Mouse (Mus musculus) brain, embryonic 14.5 days (tissue): ENCODE results near the gene B4galt5. TPM values are rescaled to one million over a fixed set of nuclear protein-coding genes. Genes with fewer than 3 reads are reported as not detected.
A peak's percentile ranks its signal among the peaks of the same experiment; 100 is the strongest.

Source experiments
- DNase-seq: peaks from one replicate; pipeline ENCODE4 v3.0.0-alpha.2; 2011; ENCODE audit warnings: low read depth
- CTCF ChIP-seq: fragments of 200-500 bp; IDR thresholded peaks from 2 replicates; pipeline ENCODE4 v1.5.1; 2012; ENCODE audit warnings: inconsistent platforms, mild to moderate bottlenecking, moderate library complexity, borderline replicate concordance; ENCODE audit not compliant: insufficient read depth, insufficient read length; ENCODE audit errors: extremely low read depth
- POLR2A ChIP-seq: fragments of 200-500 bp; IDR thresholded peaks from 2 replicates; pipeline ENCODE4 v1.6.1; 2012; ENCODE audit warnings: mild to moderate bottlenecking, inconsistent platforms, borderline replicate concordance; ENCODE audit not compliant: poor library complexity, insufficient read depth, insufficient read length, severe bottlenecking; ENCODE audit errors: extremely low read depth
- polyA plus RNA-seq: library from polyadenylated mRNA; depleted of rRNA; stranded (reverse); fragments of >200 nt; gene quantifications from 2 replicates; pipeline ENCODE4 v1.2.3, GENCODE M21; 2012

B4galt5 gene
- polyA plus RNA-seq, 1 experiment = 36.9 TPM

DNA sequence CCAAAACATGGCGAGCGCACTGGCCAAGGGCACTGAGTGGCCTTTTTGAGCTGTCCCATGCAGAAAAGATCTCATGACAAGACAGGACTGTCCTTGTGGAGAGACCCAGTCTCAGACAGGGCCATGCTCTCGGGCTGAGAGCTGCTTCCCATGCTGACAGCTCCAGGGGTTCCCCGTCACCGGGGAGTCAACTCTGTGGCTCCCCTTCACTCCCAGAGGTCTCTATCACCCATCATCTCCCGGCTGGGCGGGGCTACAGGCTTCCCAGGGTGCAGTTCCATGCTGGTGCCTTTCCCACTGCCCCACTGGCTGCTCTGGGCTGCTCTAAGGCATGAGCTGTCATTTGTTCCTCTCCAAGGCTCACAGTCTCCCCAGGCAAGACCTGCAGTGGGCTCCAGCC is 54.8 kb downstream of the B4galt5 start:
- DNase-seq = no peak
- TF ChIP-seq POLR2A (no peak), CTCF (no peak)

DNA sequence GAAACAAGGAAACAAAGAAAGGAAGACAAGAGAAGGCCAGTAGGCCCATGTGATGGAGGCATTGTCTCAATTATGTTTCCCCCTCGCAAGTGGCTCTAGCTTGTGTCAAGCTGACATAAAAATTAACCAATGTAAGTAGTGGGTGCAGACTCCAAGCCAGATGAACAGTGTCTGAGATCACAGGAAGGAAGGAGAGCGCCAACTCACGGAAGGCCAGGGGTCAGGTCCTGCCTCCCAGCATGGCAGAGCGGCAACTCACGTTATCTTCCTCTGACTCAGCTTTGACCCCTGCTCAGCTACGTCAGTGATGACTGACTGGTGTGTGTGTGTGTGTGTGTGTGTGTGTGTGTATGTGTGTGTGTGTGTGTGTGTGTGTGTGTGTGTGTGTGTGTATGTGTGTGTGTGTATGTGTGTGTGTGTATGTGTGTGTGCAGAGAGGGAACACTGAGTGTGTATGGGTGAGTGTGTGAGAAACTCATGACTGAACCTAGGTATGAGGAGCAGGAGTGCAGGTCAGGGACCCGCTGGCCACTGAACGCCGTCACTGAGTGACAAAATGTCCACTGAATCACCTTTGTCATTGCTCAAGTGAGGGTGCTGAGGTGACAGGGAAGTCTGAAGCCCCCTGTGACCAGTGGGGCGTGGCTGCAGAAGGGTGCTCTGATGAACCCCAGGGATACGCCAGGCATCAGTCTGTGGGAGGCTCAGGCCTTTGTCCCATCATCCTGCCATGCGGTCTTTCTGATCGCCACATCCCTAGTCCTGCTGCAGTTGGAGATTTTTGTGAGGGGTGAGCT is 55.5 kb downstream of the B4galt5 start:
- DNase-seq = no peak
- no peak for TF ChIP-seq CTCF
- TF ChIP-seq POLR2A = no peak

DNA sequence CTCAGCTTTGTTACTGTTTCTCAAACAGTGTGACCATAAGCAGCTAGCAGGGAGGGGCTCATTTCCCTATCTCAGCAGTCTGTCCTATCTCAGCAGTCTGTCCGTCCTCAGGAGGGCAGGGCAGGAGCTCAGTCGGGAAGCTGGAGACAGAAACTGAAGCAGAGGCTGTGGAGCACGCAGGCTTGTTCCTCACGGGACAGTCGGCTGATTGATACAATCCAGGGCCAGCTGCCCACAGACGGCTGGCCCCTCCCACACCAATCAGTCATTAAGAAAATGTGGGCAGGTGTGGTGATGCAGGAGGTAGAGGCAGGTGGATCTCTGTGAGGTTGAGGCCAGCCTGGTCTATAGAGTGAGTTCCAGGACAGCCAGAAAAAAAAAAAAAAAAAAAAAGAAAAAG is 56.1 kb downstream of the B4galt5 start:
- no peak for DNase-seq

DNA sequence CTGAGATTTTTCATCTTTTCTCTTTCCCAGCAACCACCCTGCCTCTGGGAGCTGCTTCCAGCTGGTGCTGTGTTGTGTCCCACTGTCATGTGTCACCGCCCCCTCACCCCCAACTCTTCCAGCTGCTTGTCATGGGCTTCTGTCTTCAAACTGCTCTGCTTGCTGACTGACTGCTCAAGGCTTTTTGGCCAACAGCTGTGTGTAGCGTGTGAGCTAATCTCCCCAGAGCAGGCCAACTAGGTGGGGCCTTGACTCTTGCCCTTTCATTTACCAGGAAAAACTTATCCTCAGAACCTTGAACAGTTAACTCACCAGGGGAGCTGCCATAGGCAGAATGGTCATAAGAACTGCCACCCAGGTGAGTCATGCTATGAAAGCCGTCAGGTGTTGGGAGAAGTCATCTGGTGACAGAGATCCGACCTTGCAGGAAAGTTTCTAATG is 56.8 kb downstream of the B4galt5 start:
- no peak for DNase-seq
- TF ChIP-seq CTCF (no peak), POLR2A (no peak)

More for the DNA sequence above, 56.1 kb downstream of the B4galt5 start:
- no peak for TF ChIP-seq CTCF
- TF ChIP-seq POLR2A = no peak

DNA sequence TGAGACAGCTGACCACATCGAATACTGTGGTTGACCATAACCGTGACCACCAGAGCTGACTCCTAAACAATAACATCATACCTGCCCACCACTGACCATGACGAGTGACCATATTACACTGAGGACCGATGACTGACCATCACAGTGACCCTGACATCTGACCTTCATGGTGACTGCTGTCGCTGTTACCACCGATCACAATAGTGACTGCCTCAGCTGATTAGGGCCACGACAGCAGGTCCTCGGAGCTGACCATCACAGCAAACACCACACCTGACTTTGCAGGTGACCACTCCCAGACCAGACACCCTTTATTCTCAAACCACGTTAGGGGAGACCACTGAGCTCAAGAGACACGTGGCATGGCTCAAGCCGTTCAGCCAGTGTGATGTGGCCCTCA is 57.3 kb downstream of the B4galt5 start:
- no peak for DNase-seq
- no peak for TF ChIP-seq POLR2A
- no peak for TF ChIP-seq CTCF

DNA sequence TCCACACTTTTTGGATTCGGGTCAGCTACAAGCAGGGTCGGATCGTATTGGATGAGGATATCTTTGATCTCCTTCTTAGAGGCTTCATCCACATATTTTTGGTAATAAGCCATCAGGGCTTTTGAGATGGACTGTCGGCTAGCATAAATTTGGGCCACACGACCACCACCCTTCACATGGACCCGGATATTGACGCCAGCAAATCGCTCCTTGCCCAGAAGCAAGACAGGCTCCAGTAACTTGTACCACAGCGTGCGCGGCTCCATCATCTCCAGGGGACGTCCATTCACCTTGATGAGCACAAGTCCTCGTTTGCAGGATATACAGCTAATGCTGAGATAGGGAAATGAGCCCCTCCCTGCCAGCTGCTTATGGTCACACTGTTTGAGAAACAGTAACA is 67.5 kb downstream of the B4galt5 start:
- TF ChIP-seq CTCF (no peak), POLR2A (no peak)
- no peak for DNase-seq

DNA sequence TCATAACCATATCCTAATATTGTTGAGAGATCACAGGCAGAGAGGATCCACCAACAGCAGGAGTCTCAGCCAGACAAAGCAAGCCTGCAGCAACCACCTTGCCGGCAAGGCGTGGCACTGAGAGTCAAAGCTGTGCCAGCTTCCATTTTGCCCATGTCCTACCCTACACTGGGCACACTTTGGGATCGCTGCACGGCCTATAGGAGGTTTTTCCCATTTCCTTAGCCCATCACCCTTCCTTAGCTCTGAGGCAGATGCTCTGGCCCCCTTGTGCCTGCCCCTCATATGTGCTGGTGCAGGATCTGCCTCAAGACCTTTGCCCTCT is 68.0 kb downstream of the B4galt5 start:
- TF ChIP-seq POLR2A (no peak), CTCF (no peak)
- no peak for DNase-seq

DNA sequence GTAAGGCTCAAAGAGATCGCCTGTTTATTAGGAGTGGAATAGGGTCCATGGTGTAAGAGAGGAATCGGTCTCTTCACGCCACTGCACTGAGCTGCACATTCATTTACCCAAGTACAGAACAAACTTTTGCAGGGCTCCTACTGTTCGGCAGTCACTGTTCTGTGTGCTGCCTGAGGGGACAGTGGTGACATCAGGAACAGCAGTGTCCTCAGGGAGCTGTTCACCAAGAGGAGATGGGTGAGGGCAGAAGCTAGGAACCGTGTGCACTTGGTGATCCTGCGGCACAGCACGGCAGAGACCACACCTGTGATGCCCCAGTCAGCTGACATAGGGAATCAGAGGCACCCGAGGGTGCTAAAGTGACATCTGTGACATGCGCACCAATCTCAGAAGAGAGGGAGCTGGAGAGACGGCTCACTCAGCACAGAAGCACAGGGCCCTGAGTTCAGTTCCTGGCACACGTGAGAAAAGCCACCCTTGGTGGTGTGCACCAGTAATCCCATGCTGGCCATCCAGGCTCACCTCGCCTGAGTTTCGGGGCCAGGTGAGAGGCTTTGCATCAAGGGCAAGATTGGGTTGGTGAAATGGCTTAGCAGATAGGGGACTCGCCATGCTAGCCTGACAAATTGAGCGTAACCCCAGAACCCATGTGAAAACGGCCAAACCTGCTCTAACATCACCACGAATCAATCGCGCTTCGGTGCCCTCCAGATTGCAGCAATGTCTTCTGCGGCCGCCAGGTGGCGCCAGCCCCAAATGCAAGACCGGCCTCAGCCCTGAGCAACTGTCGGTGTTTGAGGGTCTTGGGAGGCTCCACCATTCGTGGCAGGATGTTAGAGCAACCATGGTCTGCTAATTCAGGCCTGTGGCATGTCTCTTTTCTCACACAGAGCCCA is 68.6 kb downstream of the B4galt5 start:
- TF ChIP-seq CTCF (peak; percentile 99), POLR2A (no peak)
- DNase-seq = peak; percentile 92

DNA sequence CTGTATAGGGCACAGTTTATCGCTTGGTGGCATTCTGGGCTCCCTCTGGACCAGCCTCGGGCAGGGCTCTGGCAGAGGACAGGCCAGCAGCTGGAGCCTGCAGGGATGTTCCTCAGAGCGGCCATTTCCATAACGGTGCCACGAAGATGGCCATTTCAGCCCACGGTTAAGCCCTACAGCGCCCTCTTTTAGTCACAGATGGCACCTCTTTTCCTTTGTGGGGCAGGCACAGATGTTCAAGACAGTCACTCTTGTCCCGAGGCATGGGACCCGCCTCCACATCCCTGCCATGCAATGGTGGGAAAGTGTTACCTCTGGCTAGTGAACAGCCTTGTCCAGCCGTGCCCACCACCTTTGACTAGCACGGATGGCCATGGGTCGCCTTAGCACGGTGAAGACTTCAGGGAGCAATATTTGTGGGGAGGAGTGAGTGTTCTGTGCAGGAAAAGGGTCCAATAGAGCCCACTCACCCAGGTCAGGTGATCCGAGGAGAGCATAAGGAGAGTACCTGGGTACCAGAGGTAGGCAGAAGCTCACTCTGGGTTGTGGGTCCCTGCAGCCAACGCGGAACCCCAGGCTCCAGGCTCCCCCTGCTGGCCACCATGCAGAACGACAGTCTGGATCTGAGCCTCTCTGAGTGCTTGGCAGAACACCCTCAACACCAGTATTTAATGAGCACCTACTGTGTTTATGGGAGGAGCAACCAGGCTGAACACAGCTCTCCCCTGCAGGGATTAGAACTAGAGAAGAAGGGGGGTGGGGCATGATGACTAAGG is 70.0 kb downstream of the B4galt5 start:
- TF ChIP-seq CTCF = peak; percentile 86
- TF ChIP-seq POLR2A = no peak
- peak; percentile 56 for DNase-seq

DNA sequence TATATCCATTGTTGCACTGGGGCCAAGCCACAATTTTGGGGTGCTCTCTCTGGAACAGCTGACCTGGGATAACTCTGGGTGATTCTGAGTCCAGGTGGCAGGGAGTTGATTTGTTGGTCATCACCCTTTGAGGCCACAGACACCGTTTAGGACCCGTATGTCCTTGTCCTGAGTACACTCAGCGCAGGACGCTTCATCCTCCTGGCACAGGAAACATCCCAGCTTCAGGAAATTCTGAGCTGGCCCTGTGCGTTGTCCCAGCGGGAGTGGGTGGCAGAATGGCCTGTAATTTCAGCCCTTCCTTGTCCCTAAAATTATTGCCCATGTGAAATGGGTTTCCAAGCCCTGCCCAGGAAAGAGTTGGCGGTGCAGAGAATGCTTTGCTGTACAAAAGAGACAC is 71.0 kb downstream of the B4galt5 start:
- no peak for DNase-seq
- no peak for TF ChIP-seq CTCF
- TF ChIP-seq POLR2A = no peak

DNA sequence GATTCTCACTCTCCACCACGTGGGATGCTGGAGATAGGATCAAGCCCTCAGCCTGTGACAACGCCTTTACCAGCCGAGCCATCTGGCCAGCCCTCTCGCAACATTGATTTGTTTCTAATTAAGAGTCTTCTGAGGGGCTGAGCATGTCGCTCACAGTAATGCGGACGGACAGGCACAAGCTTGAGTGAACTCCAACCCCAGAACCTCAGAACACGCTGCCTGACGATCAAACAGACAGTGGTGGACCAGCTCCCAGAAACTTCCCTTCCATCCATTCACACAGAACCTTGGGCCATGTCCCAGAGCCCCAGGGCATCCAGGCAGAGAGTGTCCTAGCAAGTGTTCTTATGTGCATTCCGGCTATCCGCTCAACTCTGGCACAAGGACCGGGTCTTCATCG is 72.0 kb downstream of the B4galt5 start:
- no peak for TF ChIP-seq CTCF
- TF ChIP-seq POLR2A = no peak
- DNase-seq = peak; percentile 45
